Mouse (Mus musculus) forebrain, postnatal 0 days (tissue): ENCODE results near the gene Map4k3. TPM values are rescaled to one million over a fixed set of nuclear protein-coding genes. Genes with fewer than 3 reads are reported as not detected.

Experiments used
- ATAC-seq: fragments of 200-750 bp; cut with Nextera tagmentation; 2 replicates; pipeline ENCODE4 v1.8.0; 2017; ENCODE audit warnings: mild to moderate bottlenecking, moderate library complexity
- DNase-seq: peaks from one replicate; pipeline ENCODE4 v3.0.0-alpha.2; 2015
- H3K27ac ChIP-seq: fragments of 300-500 bp; sonication (generic); 2 replicates; pipeline ENCODE4 v1.5.1; 2014; ENCODE audit warnings: low read depth, mild to moderate bottlenecking, antibody characterized with exemption, low read length, moderate library complexity, mixed read lengths
- H3K27me3 ChIP-seq: fragments of 300-500 bp; sonication (generic); 2 replicates; pipeline ENCODE4 v1.6.1; 2014; ENCODE audit warnings: mild to moderate bottlenecking, low read length, mixed read lengths; ENCODE audit not compliant: insufficient read depth
- H3K36me3 ChIP-seq: fragments of 300-500 bp; sonication (generic); 2 replicates; pipeline ENCODE4 v1.6.1; 2014; ENCODE audit warnings: mild to moderate bottlenecking, moderate library complexity; ENCODE audit not compliant: insufficient read depth
- H3K4me1 ChIP-seq: fragments of 300-500 bp; sonication (generic); 2 replicates; pipeline ENCODE4 v1.6.1; 2014; ENCODE audit warnings: antibody characterized with exemption; ENCODE audit not compliant: insufficient read depth
- H3K4me2 ChIP-seq: fragments of 300-500 bp; sonication (generic); 2 replicates; pipeline ENCODE4 v1.6.1; 2014; ENCODE audit warnings: low read depth, mild to moderate bottlenecking, moderate library complexity
- H3K4me3 ChIP-seq: fragments of 300-500 bp; sonication (generic); 2 replicates; pipeline ENCODE4 v1.5.1; 2014; ENCODE audit warnings: low read depth, low read length, mixed read lengths
- H3K9ac ChIP-seq: fragments of 300-500 bp; sonication (generic); 2 replicates; pipeline ENCODE4 v1.6.1; 2014; ENCODE audit warnings: mild to moderate bottlenecking
- H3K9me3 ChIP-seq: fragments of 300-500 bp; sonication (generic); 2 replicates; pipeline ENCODE4 v1.6.1; 2016; ENCODE audit warnings: low read length
- CTCF ChIP-seq: sonication (generic); IDR thresholded peaks from 2 replicates; pipeline ENCODE4 v1.5.1; 2016; ENCODE audit warnings: antibody characterized with exemption, control low read depth, low read depth
- WGBS: fragments of 180-500 bp; shearing (Covaris S2); extraction: QIAGEN DNeasy Blood & Tissue Kit; methylation state at CpG from one replicate; pipeline ENCODE4 v1.1.7; 2014; 5-methylcytosine and 5-hydroxymethylcytosine counted together
- polyA plus RNA-seq: library from polyadenylated mRNA; unstranded; fragments of >200 nt; fragmentation: Nextera tagmentation; extraction: Ambion mirVana; gene quantifications from 2 replicates; pipeline ENCODE4 v1.2.1, GENCODE M21; 2015
- total RNA-seq: library from RNA; depleted of rRNA; stranded (reverse); fragments of >200 nt; gene quantifications from 2 replicates; pipeline ENCODE4 v1.2.3, GENCODE M21; 2014

Gene Map4k3
- total and polyA plus RNA-seq, 2 experiments from 2014 or later: 17.9 to 76.9 TPM

DNA sequence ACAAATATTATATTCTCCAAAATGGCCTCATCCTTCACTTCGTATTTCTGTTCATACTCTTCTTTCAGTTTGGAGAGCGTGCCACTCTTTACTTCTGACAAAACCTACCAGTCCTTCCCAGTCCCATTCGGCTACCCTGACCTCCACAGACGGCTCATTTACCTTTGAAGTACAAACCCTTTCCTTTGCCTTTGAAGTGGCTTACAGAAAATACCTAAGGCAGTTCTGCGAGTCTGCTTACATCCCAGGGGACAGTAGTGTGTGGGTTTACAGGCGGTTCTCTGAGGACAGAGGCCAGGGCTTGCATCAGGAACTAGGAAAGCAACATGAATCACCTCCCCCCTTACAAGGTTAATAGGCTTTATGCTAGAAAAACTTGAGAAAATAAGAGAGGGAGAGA, 75.5 kb downstream of the Map4k3 start:
- no peak overlapping the region for H3K4me2 ChIP-seq
- peaks cover 24% of the 10 kb centered on the region for H3K36me3 ChIP-seq
- DNase-seq: no peak
- H3K9me3 ChIP-seq: no peaks in the 10 kb centered on the region
- no peak overlapping the region for H3K9ac ChIP-seq
- TF ChIP-seq CTCF: no peak
- H3K4me3 ChIP-seq: no peak overlapping the region
- 76% methylated on average over 6 of the region's 6 CpGs for WGBS
- ATAC-seq: no peak
- H3K27me3 ChIP-seq: no peaks in the 10 kb centered on the region
- no peaks in the 10 kb centered on the region for H3K4me1 ChIP-seq
- H3K27ac ChIP-seq: no peak overlapping the region

DNA sequence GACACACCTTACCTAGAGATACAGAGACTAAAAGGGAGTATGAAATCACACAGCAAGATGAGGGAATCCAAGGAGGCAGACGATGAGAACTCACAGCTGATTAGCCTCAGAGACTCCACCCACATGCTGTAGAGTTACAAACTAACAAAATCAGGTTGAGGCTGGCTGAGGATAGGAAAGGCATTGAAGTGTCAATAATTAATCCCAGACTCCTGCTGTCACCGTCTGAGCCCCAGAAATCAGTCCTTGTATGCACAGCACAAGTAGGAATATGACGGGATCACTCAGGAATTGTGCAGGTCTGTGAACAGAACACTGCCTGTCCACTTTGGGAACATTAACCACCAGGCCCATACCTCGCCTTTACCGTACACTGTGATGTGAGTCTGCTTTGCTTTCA, 81.4 kb downstream of the Map4k3 start:
- Histone ChIP-seq H3K27ac (no peak overlapping the region), H3K36me3 (peaks cover 62% of the 10 kb centered on the region), H3K4me2 (no peak overlapping the region), H3K4me3 (no peak overlapping the region), H3K9ac (no peak overlapping the region), H3K4me1 (no peaks in the 10 kb centered on the region), H3K27me3 (no peaks in the 10 kb centered on the region), H3K9me3 (no peaks in the 10 kb centered on the region)
- WGBS: 51% methylated on average over 5 of the region's 5 CpGs
- no peak for ATAC-seq
- no peak for DNase-seq
- no peak for TF ChIP-seq CTCF

DNA sequence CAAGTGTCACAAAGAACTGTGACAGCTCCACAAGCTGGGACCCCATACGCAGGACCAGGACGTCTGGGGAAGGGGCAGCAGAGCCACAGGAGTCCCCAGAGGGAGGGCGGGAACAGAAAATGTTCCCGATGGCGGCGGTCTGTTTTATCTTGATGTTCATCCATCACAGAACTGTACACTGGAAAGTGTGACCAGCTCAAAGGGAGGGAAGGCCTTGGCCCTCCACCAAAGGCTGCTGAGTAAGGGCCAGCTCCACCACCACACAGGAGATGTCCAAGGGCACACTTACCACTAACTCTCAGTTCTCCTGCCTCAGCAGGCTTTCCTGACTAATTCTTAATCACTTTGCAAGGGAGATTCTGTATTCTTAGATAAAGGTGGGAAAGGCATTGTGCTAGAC, 82.2 kb downstream of the Map4k3 start:
- no peak for TF ChIP-seq CTCF
- Histone ChIP-seq H3K36me3 (peaks cover 63% of the 10 kb centered on the region), H3K9me3 (no peaks in the 10 kb centered on the region), H3K4me2 (no peak overlapping the region), H3K4me1 (no peaks in the 10 kb centered on the region), H3K4me3 (no peak overlapping the region), H3K27ac (no peak overlapping the region), H3K9ac (no peak overlapping the region), H3K27me3 (no peaks in the 10 kb centered on the region)
- no peak for DNase-seq
- no peak for ATAC-seq
- WGBS: 86% methylated on average over 6 of the region's 6 CpGs

DNA sequence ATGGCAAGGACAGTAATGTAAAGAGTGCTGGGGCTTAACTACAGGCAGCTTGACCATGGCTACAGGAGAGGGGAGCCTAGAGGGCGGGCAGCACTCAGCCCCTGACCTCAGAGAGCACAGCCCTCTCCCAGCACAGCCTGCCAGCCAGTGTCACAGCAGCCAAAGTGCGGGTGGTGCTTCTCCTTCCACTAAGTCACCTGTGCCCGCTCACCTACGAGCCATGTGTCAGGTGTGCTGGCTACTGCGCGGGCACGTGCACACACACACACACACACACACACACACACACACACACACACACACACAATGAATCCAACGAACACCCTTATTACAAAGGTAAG, 82.6 kb downstream of the Map4k3 start:
- ATAC-seq (no peak), DNase-seq (no peak)
- peaks cover 64% of the 10 kb centered on the region for H3K36me3 ChIP-seq
- 96% methylated on average over 8 of the region's 8 CpGs for WGBS
- H3K9me3 ChIP-seq: no peaks in the 10 kb centered on the region
- H3K27me3 ChIP-seq: no peaks in the 10 kb centered on the region
- H3K27ac ChIP-seq: no peak overlapping the region
- H3K4me2 ChIP-seq: no peak overlapping the region
- no peak overlapping the region for H3K9ac ChIP-seq
- H3K4me3 ChIP-seq: no peak overlapping the region
- H3K4me1 ChIP-seq: no peaks in the 10 kb centered on the region
- no peak for TF ChIP-seq CTCF

DNA sequence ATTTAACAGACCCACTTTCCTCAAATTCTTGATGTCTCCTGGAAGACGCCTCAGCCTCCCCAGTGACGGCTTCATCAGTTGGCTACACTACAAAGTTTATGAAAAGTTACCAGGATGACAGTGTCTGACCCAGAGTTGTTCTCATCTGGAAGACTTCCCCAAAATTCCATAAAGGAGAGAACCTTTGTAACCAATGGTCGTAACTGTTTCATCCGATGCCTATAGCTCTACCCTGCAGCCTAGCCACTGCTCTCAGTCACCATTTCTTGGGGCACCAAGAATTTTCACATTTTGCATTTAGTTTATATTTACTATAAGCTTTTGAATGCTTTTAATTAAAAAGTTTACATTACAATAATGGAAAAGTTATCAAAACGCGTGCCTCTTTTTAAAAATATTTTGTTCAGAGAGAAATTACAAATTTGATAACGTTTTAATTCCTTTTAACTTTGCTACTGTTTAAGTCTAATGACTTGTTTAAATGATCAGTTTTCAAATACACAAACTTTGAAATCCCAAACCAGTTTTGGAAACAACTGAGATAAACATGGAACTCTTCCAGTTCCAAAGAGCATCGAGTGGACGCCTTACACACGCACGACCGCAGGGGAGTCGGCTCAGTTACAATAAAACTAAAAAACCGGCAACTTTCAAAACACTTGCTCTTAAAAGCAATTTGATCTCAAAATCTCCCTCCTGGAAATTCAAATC, 83.1 kb downstream of the Map4k3 start:
- Histone ChIP-seq H3K4me2 (no peak overlapping the region), H3K27ac (no peak overlapping the region), H3K27me3 (no peaks in the 10 kb centered on the region), H3K4me3 (no peak overlapping the region), H3K36me3 (peaks cover 63% of the 10 kb centered on the region), H3K9me3 (no peaks in the 10 kb centered on the region), H3K4me1 (no peaks in the 10 kb centered on the region), H3K9ac (no peak overlapping the region)
- no peak for TF ChIP-seq CTCF
- no peak for DNase-seq
- WGBS: 91% methylated on average over 14 of the region's 14 CpGs
- no peak for ATAC-seq

DNA sequence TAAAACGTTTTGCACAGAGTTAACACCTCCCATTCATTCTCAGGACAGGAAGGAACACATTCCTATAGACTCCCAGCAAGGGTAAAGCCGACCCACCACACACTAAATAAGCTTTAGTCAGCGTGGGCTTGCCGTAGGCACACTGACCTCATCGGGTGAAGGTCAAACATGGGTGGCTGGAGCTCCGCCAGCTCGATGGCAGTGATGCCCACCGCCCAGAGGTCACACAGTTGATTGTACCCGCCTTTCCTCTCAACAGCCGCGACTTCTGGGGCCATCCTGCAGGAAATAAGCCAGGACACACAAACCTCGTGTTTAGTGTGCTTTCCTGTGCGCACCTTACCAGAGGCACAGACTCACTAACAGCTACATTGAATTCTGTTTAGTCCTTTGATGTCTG, 83.7 kb downstream of the Map4k3 start:
- H3K4me1 ChIP-seq: no peaks in the 10 kb centered on the region
- H3K36me3 ChIP-seq: peaks cover 59% of the 10 kb centered on the region
- H3K27ac ChIP-seq: no peak overlapping the region
- no peak overlapping the region for H3K4me3 ChIP-seq
- WGBS: 77% methylated on average over 13 of the region's 13 CpGs
- H3K9me3 ChIP-seq: no peaks in the 10 kb centered on the region
- H3K27me3 ChIP-seq: no peaks in the 10 kb centered on the region
- no peak for DNase-seq
- no peak overlapping the region for H3K4me2 ChIP-seq
- H3K9ac ChIP-seq: no peak overlapping the region
- ATAC-seq: no peak
- TF ChIP-seq CTCF: no peak

DNA sequence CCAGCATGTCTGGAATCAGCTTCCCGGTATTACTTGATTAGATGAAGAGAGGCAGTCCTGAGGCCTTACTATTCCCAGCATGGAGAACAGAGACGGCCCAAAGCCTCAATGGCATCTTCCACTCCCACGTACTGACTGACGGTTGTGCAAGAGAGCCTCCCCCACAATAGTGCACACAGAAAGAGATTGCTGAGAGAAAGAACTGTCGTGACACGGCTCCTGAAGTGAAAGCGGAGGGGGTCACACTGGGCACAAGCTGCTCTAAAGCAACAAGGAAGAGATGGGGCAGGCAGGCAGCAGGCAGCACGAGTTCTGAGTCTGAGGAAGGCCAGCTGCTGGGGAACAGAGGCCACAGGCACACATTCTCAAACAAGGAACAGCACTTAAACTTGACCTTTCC, 90.2 kb downstream of the Map4k3 start:
- H3K36me3 ChIP-seq: peaks cover 25% of the 10 kb centered on the region
- no peaks in the 10 kb centered on the region for H3K27me3 ChIP-seq
- H3K4me2 ChIP-seq: no peak overlapping the region
- no peaks in the 10 kb centered on the region for H3K4me1 ChIP-seq
- no peaks in the 10 kb centered on the region for H3K9me3 ChIP-seq
- no peak overlapping the region for H3K9ac ChIP-seq
- no peak for TF ChIP-seq CTCF
- H3K4me3 ChIP-seq: no peak overlapping the region
- 66% methylated on average over 8 of the region's 8 CpGs for WGBS
- DNase-seq (no peak), ATAC-seq (no peak)
- no peak overlapping the region for H3K27ac ChIP-seq
